Mouse (Mus musculus) spleen, adult 2 months (tissue): ENCODE measurements around the gene Uhrf1.

Experiments
- CTCF ChIP-seq: fragments of 200-500 bp; IDR thresholded peaks from 2 replicates; pipeline ENCODE4 v1.5.1; 2011; ENCODE audit warnings: mild to moderate bottlenecking, inconsistent platforms; ENCODE audit not compliant: insufficient read depth, insufficient read length, insufficient replicate concordance; ENCODE audit errors: extremely low read depth
- POLR2A ChIP-seq: fragments of 200-500 bp; IDR thresholded peaks from 2 replicates; pipeline ENCODE4 v1.6.1; 2011; ENCODE audit warnings: low read depth, low read length, inconsistent platforms

DNA sequence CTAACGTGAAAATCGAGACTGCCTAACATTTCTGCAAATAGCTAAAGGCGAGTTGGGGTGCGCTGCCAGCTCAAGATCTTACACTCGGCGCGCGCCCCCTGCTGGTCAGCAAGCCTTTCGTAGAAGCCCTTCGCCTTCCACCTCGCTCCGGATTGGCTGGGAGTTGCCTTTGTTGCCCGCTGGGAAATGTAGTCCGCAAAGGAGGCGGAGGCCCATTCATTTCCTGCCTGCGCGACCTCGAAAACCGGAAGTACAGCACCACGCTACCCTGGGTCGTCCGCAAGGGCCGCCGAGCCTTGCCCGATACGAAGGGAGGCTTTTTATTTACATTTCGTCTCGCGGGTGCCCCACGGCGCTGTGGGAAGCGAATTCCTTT lies 47.3 kb upstream of the Uhrf1 start:
- TF ChIP-seq POLR2A (peak; percentile 62; the same call in 1 of the 2 replicates), CTCF (peak; percentile 98)
